Mouse (Mus musculus) intestine, postnatal 0 days (tissue): ENCODE measurements around the gene Krt81. TPM values are rescaled to one million over a fixed set of nuclear protein-coding genes. Genes with fewer than 3 reads are reported as not detected.

ENCODE experiments used
- ATAC-seq: fragments of 200-750 bp; cut with Nextera tagmentation; 2 replicates; pipeline ENCODE4 v1.8.0; 2017; ENCODE audit warnings: mild to moderate bottlenecking, moderate TSS enrichment, moderate library complexity
- H3K27ac ChIP-seq: fragments of 300-500 bp; sonication (generic); 2 replicates; pipeline ENCODE4 v1.5.1; 2014; ENCODE audit warnings: mild to moderate bottlenecking, low read depth, low read length, moderate library complexity
- H3K27me3 ChIP-seq: fragments of 300-500 bp; sonication (generic); replicated peaks from 2 replicates; pipeline ENCODE4 v1.6.1; 2014; ENCODE audit warnings: low read length, mixed read lengths; ENCODE audit not compliant: control insufficient read depth, insufficient read depth
- H3K36me3 ChIP-seq: fragments of 300-500 bp; sonication (generic); 2 replicates; pipeline ENCODE4 v1.6.1; 2014; ENCODE audit warnings: mild to moderate bottlenecking, moderate library complexity; ENCODE audit not compliant: control insufficient read depth, insufficient read depth
- H3K4me1 ChIP-seq: fragments of 300-500 bp; sonication (generic); replicated peaks from 2 replicates; pipeline ENCODE4 v1.6.1; 2014; ENCODE audit warnings: antibody characterized with exemption, low read length, mixed read lengths; ENCODE audit not compliant: control insufficient read depth, insufficient read depth
- H3K4me2 ChIP-seq: fragments of 300-500 bp; sonication (generic); replicated peaks from 2 replicates; pipeline ENCODE4 v1.6.1; 2014; ENCODE audit warnings: low read depth, mild to moderate bottlenecking, moderate library complexity
- H3K4me3 ChIP-seq: fragments of 300-500 bp; sonication (generic); 2 replicates; pipeline ENCODE4 v1.5.1; 2014; ENCODE audit warnings: low read depth, low read length
- H3K9ac ChIP-seq: fragments of 300-500 bp; sonication (generic); 2 replicates; pipeline ENCODE4 v1.6.1; 2014; ENCODE audit warnings: mild to moderate bottlenecking, low read depth, low read length
- H3K9me3 ChIP-seq: fragments of 300-500 bp; sonication (generic); 2 replicates; pipeline ENCODE4 v1.6.1; 2016; ENCODE audit warnings: mixed run types; ENCODE audit not compliant: control insufficient read depth
- CTCF ChIP-seq: sonication (generic); IDR thresholded peaks from 2 replicates; pipeline ENCODE4 v1.5.1; 2016; ENCODE audit warnings: low read depth, mild to moderate bottlenecking, control low read depth, antibody characterized with exemption, moderate library complexity
- WGBS: fragments of 180-500 bp; shearing (Covaris S2); extraction: QIAGEN DNeasy Blood & Tissue Kit; methylation state at CpG from one replicate; pipeline ENCODE4 v1.1.7; 2014; 5-methylcytosine and 5-hydroxymethylcytosine counted together
- polyA plus RNA-seq: library from polyadenylated mRNA; unstranded; fragments of >200 nt; fragmentation: Nextera tagmentation; extraction: Ambion mirVana; gene quantifications from 2 replicates; pipeline ENCODE4 v1.2.1, GENCODE M21; 2015

The Krt81 gene
- polyA plus RNA-seq = not detected in 2 replicates

DNA sequence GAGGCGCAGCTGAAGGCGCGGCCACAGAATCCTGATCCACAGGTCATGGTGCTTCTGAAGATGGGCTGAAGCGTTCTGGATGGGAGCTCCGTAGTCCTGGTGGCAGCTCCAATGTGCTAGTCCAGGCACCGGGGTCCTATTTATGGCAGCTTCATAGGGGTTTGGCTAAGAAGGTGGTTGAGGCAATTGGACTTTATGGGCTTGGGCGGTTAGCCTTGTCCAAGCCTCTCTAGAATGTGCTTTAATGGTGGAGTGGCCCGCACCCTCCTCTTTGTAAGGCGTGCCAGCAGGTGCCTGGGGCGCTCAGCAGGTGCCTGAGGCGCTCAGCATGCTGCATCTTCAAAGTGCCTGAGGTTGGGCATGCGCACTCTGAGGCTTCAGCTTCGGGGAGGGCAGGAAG lies at the start of gene Krt81:
Gene Krt81 (minus strand): TSS at position 101 of the 400 bp plus-strand sequence.
- Histone ChIP-seq H3K36me3 (no peaks in the 10 kb centered on the region), H3K27me3 (no peaks in the 10 kb centered on the region), H3K9me3 (no peaks in the 10 kb centered on the region), H3K4me2 (no peak within 1 kb of the TSS), H3K9ac (no peak within 1 kb of the TSS), H3K4me3 (no peak within 1 kb of the TSS), H3K4me1 (no peaks in the 10 kb centered on the region), H3K27ac (no peak within 1 kb of the TSS)
- ATAC-seq = no peak
- no peak for TF ChIP-seq CTCF
- 73% methylated on average over 13 of the region's 13 CpGs for WGBS

DNA sequence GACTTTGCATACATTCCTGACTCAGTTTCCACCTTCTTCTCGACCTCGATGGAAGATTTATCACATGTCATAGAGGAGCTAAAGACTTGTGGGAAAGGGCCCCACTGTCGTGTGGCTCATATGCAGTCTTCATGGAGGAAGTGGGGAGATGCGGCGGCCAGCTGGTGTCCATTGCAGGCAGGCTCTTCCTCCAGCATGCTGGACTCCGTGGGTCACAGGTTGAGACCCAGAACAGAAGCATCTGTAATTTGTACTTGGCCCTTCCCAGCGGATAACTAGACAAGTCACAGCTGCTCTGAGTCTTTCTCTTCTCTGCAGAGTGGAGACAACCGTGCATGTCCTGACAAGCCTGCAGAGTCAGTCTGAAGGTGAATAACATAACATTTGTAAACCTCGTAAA lies 44.7 kb upstream of the Krt81 start:
- Histone ChIP-seq H3K4me1 (no peaks in the 10 kb centered on the region), H3K9me3 (no peaks in the 10 kb centered on the region), H3K36me3 (no peaks in the 10 kb centered on the region), H3K4me2 (no peak overlapping the region), H3K27me3 (no peaks in the 10 kb centered on the region), H3K9ac (no peak overlapping the region), H3K27ac (no peak overlapping the region), H3K4me3 (no peak overlapping the region)
- TF ChIP-seq CTCF = no peak
- ATAC-seq = no peak
- 67% methylated on average over 9 of the region's 9 CpGs for WGBS

DNA sequence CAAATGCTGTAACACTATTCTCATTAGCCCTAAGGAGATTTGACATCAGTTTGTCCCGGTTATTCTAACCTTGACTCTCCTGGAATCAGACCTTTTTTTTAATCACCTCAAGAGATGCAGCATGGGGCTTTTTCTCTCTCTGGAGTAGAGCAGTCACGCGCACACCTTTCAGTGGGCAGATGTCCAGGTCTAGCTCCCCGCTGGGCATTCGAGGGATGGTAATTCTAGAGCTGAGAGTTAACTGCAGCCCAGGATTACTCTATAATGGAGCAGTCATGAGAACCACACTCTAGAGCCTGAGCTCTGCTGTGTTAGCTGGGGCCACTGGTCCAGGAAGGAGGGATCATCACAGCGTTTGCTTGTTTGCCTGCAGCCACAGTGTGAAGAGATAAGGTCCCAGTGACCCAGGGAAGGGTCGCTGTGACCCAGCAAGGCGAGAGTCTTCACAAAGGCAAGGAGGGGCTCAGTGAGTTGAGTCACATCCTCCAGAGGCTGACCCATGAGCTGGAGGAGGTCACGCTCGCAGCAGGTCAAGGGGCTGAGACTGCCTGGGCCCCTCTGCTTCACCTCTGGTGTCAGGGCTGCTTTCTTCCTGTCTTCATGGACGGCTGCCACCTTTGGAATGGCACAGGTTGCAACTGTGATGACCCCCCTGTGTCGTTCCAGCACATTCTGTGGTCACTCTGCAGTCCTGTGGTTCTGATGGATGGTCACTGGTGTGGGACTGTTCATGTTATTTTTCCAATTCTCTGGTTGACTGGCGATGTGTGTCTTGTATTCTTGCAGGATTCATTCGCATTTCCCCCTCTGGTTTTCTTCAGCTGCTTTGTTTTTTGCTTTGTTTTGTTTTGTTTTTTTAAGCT lies 43.6 kb upstream of the Krt81 start:
- no peak overlapping the region for H3K4me2 ChIP-seq
- H3K9ac ChIP-seq = no peak overlapping the region
- no peaks in the 10 kb centered on the region for H3K27me3 ChIP-seq
- H3K9me3 ChIP-seq = no peaks in the 10 kb centered on the region
- H3K36me3 ChIP-seq = no peaks in the 10 kb centered on the region
- no peak for TF ChIP-seq CTCF
- WGBS = 49% methylated on average over 14 of the region's 14 CpGs
- no peaks in the 10 kb centered on the region for H3K4me1 ChIP-seq
- H3K4me3 ChIP-seq = no peak overlapping the region
- ATAC-seq = no peak
- no peak overlapping the region for H3K27ac ChIP-seq

DNA sequence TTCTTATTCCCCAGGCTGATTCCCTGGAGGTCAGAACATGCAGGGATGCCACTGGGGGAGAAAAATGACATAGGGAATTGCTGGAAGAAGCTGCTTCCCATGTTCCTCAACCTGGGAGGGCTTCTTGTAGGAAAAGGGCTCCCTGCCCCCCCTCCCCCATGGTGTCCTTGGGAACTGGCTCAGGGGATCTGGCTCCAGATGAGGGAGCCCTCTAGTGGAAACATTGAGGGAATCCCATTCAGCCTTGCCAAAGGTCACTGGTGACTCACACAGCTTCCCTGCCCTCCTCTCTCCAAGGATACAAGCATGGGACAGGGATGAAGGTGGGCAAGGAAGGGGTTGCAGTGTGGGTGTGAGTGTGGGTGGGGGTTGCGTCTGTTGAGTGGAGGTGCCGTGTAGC lies 33.6 kb upstream of the Krt81 start:
- WGBS = 52% methylated on average over 2 of the region's 2 CpGs
- Histone ChIP-seq H3K9ac (no peak overlapping the region), H3K9me3 (no peaks in the 10 kb centered on the region), H3K4me2 (no peak overlapping the region), H3K4me1 (no peaks in the 10 kb centered on the region), H3K4me3 (no peak overlapping the region), H3K27me3 (no peaks in the 10 kb centered on the region), H3K36me3 (no peaks in the 10 kb centered on the region), H3K27ac (no peak overlapping the region)
- ATAC-seq = peak; percentile 41; the same call in 1 of the 2 replicates
- peak; percentile 79 for TF ChIP-seq CTCF

DNA sequence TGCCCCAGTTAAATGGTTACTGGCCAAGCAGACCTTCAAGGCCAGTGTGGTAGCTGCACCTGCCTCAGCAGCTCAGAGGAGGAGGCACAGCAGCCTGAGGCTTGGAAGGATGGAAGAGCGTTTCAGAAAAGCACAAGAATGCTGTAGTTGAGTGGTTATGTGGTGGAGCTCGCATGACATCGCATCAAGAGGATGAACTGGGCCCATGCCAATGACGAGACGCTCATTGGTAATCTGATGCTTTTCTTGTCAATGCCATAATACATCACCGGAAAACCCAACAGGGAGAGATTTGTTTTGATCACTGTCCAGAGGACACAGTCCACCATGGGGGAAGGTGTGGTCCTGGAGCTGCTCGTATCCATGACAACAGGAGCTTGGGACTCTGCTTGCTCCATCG lies 31.7 kb upstream of the Krt81 start:
- Histone ChIP-seq H3K9me3 (no peaks in the 10 kb centered on the region), H3K4me3 (no peak overlapping the region), H3K4me2 (no peak overlapping the region), H3K4me1 (no peaks in the 10 kb centered on the region), H3K36me3 (no peaks in the 10 kb centered on the region), H3K9ac (no peak overlapping the region), H3K27ac (no peak overlapping the region), H3K27me3 (no peaks in the 10 kb centered on the region)
- no peak for ATAC-seq
- no peak for TF ChIP-seq CTCF
- whole genome bisulfite sequencing = 80% methylated on average over 8 of the region's 8 CpGs

DNA sequence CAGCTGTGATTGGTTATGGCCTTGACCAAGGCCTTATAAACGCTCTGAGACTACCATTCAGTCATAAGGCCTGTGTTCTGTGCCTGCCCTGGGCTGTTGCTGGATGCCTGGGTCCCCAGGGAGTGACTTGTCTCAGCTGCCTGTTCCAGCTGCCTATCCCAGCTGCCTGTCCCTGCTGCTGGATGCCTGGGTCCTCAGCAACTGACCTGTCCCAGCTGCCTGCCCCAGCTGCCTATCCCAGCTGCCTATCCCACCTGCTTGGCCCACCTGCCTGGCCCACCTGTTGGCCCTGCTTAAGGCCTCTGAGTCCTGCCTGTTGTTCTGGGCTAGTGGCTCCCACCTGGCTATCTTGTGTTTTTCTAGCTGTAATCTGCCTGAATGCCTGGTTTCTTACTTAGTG lies 30.7 kb upstream of the Krt81 start:
- Histone ChIP-seq H3K4me2 (no peak overlapping the region), H3K36me3 (no peaks in the 10 kb centered on the region), H3K9ac (no peak overlapping the region), H3K4me3 (no peak overlapping the region), H3K27ac (no peak overlapping the region), H3K4me1 (no peaks in the 10 kb centered on the region), H3K9me3 (no peaks in the 10 kb centered on the region), H3K27me3 (no peaks in the 10 kb centered on the region)
- TF ChIP-seq CTCF = no peak
- WGBS = 61% methylated on average over 1 of the region's 1 CpGs
- no peak for ATAC-seq
